Mouse (Mus musculus) frontal cortex, postnatal 25 days (tissue): ENCODE data around the gene Cep19.
"Not testable (repeated sequence)": the region's sequence is repeated elsewhere in the genome, so short reads cannot be mapped to it uniquely, and the experiment has no call there.

Experiments used
- DNase-seq, 2 experiments: peaks; one replicate each; pipeline ENCODE4 v3.0.0; 2022; ENCODE audit warnings: low spot score in 2 of 2

The Cep19 gene

GRCm38 (mm10) chr16:32099638-32100150 is at the start of gene Cep19, which contains the start of gene Pigx:
Gene Cep19 (plus strand): TSS chr16:32099800.
Gene Pigx (minus strand): TSS chr16:32099740.
- DNase-seq, result peak; percentile 75 to 84

GRCm38 (mm10) chr16:32058817-32059216 is 40.8 kb upstream of the Cep19 start:
- no peak for DNase-seq

GRCm38 (mm10) chr16:32059840-32060523 is 39.6 kb upstream of the Cep19 start:
- no peak for DNase-seq

GRCm38 (mm10) chr16:32062226-32062625 is 37.4 kb upstream of the Cep19 start:
- DNase-seq, result no peak

- no peak for DNase-seq
These were observed 35.7 kb upstream of the Cep19 start for GRCm38 (mm10) chr16:32063900-32064299.

GRCm38 (mm10) chr16:32066899-32067298 is 32.7 kb upstream of the Cep19 start:
- no peak for DNase-seq

GRCm38 (mm10) chr16:32068389-32069300 is 31.0 kb upstream of the Cep19 start:
- DNase-seq, result no peak

GRCm38 (mm10) chr16:32070070-32070469 is 29.5 kb upstream of the Cep19 start:
- DNase-seq, result not testable (repeated sequence)

- DNase-seq, result no peak
These were observed 23.8 kb upstream of the Cep19 start for GRCm38 (mm10) chr16:32075762-32076161.

- DNase-seq, result no peak
These were observed 23.2 kb upstream of the Cep19 start for GRCm38 (mm10) chr16:32076406-32076805.

GRCm38 (mm10) chr16:32077648-32078407 is 21.8 kb upstream of the Cep19 start:
- no peak for DNase-seq

- no peak for DNase-seq
These were observed 21.1 kb upstream of the Cep19 start for GRCm38 (mm10) chr16:32078408-32078990.

- peak; percentile 57 to 67 for DNase-seq
These were observed 20.5 kb upstream of the Cep19 start, which contains the start of gene Pak2 for GRCm38 (mm10) chr16:32078991-32079511. Gene Pak2 (minus strand): TSS chr16:32079342.

- DNase-seq, result no peak
These were observed 11.8 kb upstream of the Cep19 start for GRCm38 (mm10) chr16:32087629-32088443.

GRCm38 (mm10) chr16:32091466-32091865 is 8.1 kb upstream of the Cep19 start:
- no peak for DNase-seq

GRCm38 (mm10) chr16:32097757-32098156 is 1.8 kb upstream of the Cep19 start:
- DNase-seq, result not testable (repeated sequence)

GRCm38 (mm10) chr16:32098897-32099637 is 533 bp upstream of the Cep19 start:
- DNase-seq, result no peak

GRCm38 (mm10) chr16:32102295-32102694 is 2.7 kb downstream of the Cep19 start:
- DNase-seq, result no peak

- DNase-seq, result no peak
These were observed 6.1 kb downstream of the Cep19 start for GRCm38 (mm10) chr16:32105698-32106097.
